Mouse (Mus musculus) urinary bladder, adult 2 months (tissue): ENCODE data around the gene Hdgfl3. TPM values are rescaled to one million over a fixed set of nuclear protein-coding genes. Genes with fewer than 3 reads are reported as not detected.

Source experiments
- polyA plus RNA-seq: library from polyadenylated mRNA; depleted of rRNA; stranded (reverse); fragments of >200 nt; gene quantifications from 2 replicates; pipeline ENCODE4 v1.2.3, GENCODE M21; 2012; rRNA removed

Hdgfl3 gene
- polyA plus RNA-seq, 1 experiment = 8.0 TPM

Other genes with a start within 250 kb of the Hdgfl3 start
- gene Homer2, start 226.9 kb downstream of the Hdgfl3 start, polyA plus RNA-seq = 25.4 and 29.3 TPM in 2 replicates
- gene Ramac, start 171.5 kb downstream of the Hdgfl3 start, polyA plus RNA-seq = 73.3 and 76.1 TPM in 2 replicates
- gene 3110040N11Rik, start 145.0 kb downstream of the Hdgfl3 start, polyA plus RNA-seq = 43.1 and 51.5 TPM in 2 replicates
- gene Btbd1, start 105.0 kb downstream of the Hdgfl3 start, polyA plus RNA-seq = 54.1 and 60.4 TPM in 2 replicates
- gene Gm10160, start 78.7 kb downstream of the Hdgfl3 start, polyA plus RNA-seq = not detected in 2 replicates
- gene Tm6sf1, start 75.5 kb downstream of the Hdgfl3 start, polyA plus RNA-seq = 15.2 and 21.4 TPM in 2 replicates
- 0.91 and 1.0 TPM in 2 replicates for gene Bnc1, start 57.8 kb upstream of the Hdgfl3 start, polyA plus RNA-seq
- gene Sh3gl3, start 239.4 kb upstream of the Hdgfl3 start, polyA plus RNA-seq = 28.4 and 33.2 TPM in 2 replicates